Mouse (Mus musculus) E14TG2a.4 (cell line): ENCODE data around the gene Chaf1a.

Source experiments
- CTCF ChIP-seq: conservative IDR thresholded peaks from 2 replicates; pipeline ENCODE4 v1.5.1; 2014; ENCODE audit warnings: low read length
- NANOG ChIP-seq: IDR thresholded peaks from 2 replicates; pipeline ENCODE4 v1.6.1; 2014; ENCODE audit warnings: borderline replicate concordance, low read length, mixed read lengths

- TF ChIP-seq CTCF (no peak), NANOG (no peak)
These were observed 70.8 kb downstream of the Chaf1a start for GRCm38 (mm10) chr17:56111021-56111420.
